Mouse (Mus musculus) left cerebral cortex, adult 2 months (tissue): ENCODE results near the gene Stk25. TPM values are rescaled to one million over a fixed set of nuclear protein-coding genes. Genes with fewer than 3 reads are reported as not detected.
A peak's percentile ranks its signal among the peaks of the same experiment; 100 is the strongest.

Experiments used
- DNase-seq, 2 experiments: peaks; one replicate each; pipeline ENCODE4 v3.0.0; 2021 to 2022; ENCODE audit warnings: low spot score in 2 of 2, mixed read lengths in 1 of 2; ENCODE audit errors: extremely low spot score in 1 of 2
- H3K27ac ChIP-seq: fragments of 200-600 bp; 2 replicates; pipeline ENCODE4 v1.8.1; 2022
- H3K4me3 ChIP-seq: fragments of 200-600 bp; 2 replicates; pipeline ENCODE4 v1.8.1; 2022
- CTCF ChIP-seq: fragments of 200-600 bp; IDR thresholded peaks from 2 replicates; pipeline ENCODE4 v1.8.1; 2022; ENCODE audit warnings: antibody characterized with exemption, mild to moderate bottlenecking, moderate library complexity
- intact Hi-C: fragments of 180-260 bp; cut with DNase I; formaldehyde crosslinking; loops from one replicate; pipeline ENCODE4 v1.15.1; 2025
- total RNA-seq, 2 experiments: library from RNA; stranded (reverse); gene quantifications; 2 replicates each; pipeline ENCODE4 v1.2.3; 2021

Stk25 gene
- total RNA-seq, 2 experiments from 2014 or later: 360 to 388 TPM

DNA sequence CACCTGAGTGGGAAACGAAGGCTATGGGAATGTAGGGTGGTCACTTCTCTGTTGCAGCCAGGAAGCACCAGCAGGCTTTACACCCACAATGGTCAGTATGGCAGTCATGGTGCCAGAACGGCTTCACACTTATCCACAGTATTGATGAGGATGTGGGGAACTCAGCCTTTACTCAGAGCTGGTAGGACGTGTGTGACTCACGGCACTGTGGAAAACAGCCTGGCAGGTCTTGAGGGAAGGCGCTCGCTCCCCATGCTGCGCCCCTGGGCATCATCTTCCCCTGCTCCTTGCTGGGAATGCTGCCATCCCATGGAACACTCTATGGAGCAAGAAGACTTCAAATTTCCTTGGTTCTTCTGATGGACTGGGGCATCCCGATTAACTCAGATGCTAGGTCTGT is 32.6 kb upstream of the Stk25 start:
- no peak for DNase-seq
- no peak overlapping the region for H3K4me3 ChIP-seq
- intact Hi-C loops: no loop called here
- no peak for TF ChIP-seq CTCF
- H3K27ac ChIP-seq: peak overlapping the region; percentile 50; the same call in 1 of the 2 replicates

DNA sequence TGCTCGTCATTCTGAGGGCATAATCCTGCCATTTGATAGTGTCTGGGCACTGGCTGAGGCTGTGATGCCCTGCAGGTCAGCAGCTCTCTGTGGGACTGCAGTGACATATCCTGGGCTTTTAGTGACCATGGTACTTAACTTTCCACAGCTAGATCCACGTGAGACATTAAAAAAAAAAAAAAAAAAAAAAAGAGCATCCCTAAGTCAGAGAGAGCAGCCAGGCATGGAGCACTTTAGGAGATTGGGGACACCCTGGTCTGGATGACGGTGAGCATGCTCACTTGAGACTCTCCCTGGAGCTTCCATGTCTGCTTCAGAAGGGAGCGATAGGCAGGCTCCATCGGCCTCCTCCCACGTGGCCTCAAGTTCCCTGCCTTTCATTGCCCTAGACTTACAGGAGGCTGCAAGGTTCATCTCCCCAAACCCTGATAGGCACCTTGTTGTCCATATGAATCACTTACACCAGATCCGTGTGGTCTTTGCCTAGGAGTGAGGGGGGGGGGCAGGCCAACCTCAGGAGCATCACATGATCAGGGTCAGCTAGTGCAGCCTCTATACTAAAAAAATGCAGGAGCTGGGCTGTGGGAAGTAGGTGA is 31.5 kb upstream of the Stk25 start:
- DNase-seq: no peak
- Histone ChIP-seq H3K27ac (no peak overlapping the region), H3K4me3 (no peak overlapping the region)
- intact Hi-C loops: no loop called here
- TF ChIP-seq CTCF: no peak

GRCm38 (mm10) chr1:93688154-93688553 is 29.7 kb upstream of the Stk25 start:
- no peak for DNase-seq
- no peak overlapping the region for H3K27ac ChIP-seq
- no peak; the same call in 1 of the 2 replicates for TF ChIP-seq CTCF
- intact Hi-C loops: no loop called here
- H3K4me3 ChIP-seq: no peak overlapping the region

DNA sequence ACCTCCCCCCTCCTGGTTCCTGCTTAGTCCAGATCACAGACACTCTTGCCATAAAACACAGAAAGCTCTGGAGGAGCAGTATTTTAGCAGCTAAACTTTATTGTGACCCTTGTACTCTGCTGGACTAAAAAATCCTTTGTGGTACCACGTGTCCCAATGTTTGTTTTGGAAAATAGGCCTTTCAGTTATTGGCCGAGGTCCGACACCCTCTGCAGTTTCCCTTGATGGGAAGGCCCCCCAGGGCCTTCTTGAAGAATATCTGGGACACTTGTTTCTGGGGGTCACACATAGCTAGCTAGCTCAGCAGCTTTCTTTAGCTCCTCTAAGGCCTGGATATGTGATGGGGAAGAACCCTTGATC is 28.5 kb upstream of the Stk25 start:
- no peak for TF ChIP-seq CTCF
- no peak for DNase-seq
- intact Hi-C loops: no loop called here
- peak overlapping the region; percentile 50 for H3K4me3 ChIP-seq
- peak overlapping the region; percentile 74 for H3K27ac ChIP-seq

DNA sequence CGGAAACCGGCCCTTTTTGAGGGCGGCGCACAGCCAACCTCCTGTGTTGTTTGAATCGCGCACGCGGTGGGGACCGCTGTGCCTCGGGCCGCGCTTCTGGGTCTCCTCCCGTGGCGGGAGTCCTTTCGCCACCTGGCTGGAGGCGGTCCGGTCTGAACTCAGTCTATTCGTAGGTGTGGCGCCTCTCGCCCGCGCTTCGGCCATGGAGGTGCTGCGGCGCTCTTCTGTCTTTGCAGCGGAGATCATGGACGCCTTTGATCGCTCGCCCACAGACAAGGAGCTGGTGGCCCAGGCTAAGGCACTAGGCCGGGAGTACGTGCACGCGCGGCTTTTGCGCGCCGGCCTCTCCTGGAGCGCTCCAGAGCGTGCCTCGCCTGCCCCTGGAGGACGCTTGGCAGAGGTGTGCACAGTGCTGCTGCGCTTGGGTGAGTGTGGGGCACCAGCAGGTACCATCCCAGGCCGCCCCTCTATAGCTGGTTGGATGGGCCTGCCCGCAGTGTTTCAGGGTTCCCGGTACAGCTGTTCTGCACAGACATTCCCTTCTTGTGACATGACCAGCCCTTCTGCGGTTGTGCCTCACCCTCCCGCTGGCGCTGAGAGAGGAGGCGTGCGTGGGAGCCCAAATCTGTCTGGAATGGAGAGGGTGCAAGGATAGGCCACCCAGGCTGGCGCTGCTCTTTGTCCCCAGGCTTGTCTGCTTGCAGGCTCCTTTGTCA is 27.9 kb upstream of the Stk25 start:
- TF ChIP-seq CTCF: peak; percentile 40
- Histone ChIP-seq H3K27ac (peak overlapping the region; percentile 74), H3K4me3 (peak overlapping the region; percentile 50)
- DNase-seq: peak; percentile 53 to 57
- intact Hi-C loops: no loop called here

DNA sequence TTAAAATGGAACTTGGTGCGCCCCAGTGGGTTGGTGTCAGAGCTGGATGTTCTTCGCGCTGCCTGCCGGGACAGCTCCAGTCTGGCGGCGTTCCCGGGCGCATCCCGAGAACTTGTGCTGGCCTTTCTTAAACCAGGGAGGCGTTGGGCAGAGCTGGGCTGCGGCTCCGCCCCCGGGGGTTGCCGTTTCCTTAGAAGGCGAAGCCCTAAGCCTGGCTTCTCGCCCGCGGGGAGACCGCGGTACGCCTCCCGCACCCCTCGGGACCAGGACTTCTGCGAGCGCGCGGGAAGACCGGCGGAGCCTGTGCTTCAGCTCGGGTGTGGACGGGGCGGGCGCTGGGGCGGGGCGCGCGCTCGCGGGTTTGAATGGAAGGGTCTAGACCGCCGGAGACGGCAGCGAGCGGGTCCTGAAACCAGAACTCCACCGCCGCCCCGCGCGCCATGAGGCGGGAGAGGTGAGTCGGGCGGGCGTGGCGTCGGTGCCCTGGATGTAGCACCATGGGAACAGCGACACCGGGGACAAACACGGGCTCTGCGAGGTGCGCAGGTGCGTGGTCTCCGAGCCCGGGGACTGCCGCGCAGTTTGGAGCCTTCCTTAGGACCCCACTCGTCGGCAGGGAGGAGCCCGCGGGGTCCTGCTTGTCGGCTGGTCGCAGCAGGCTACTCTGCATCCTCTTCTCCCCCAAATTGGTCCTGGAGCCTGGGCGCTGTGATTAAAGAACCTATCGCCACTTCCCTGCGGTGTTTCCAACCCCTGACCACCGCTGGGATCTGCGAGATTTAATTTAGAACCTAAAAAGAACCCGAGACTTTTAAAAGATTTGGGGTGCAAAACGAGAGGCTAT is 27.2 kb upstream of the Stk25 start, which contains the start of gene Bok:
TSS of gene Bok (plus strand) at position 260 of the 844 bp plus-strand sequence.
- no peak for TF ChIP-seq CTCF
- peak; percentile 48 to 53 for DNase-seq
- intact Hi-C loops: loop anchor here (1.0 kb wide), 1 partner anchor 50 kb away; no protein-coding TSS in a partner anchor
- peak within 1 kb of the TSS; percentile 74 for H3K27ac ChIP-seq
- peak within 1 kb of the TSS; percentile 50 for H3K4me3 ChIP-seq

DNA sequence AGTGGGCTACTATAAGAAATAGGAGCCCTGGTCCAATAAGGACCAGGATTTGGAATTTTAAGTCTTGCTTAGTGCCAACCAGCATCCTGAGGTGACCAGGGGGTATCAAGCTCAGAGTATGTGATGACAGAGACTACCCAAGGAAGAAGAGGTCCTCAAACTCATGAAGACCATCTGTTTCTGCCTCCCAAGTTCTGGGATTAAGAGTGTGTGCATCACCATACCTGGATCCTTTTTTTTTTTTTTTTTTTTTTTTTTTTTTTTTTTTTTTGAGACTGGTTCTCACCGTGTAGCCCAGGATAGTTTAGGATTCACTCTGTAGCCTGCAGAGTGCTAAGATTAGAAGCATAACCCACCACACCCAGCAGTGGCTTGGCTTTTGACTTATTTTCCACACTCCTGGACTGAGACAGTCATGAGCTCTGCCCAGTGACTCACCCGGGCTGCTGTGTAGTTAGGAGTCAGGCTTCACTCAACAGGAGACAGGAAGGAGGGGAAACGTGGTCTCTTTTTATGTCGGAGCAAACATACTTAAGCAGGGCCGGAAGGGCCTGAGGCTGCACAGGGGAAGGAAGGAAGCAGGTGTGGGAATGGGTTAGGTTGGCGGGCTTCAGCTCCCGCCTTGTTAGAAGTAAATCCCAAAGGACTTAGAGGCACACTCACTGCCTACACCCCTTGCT is 21.6 kb upstream of the Stk25 start:
- no peak for DNase-seq
- H3K4me3 ChIP-seq: no peak overlapping the region
- TF ChIP-seq CTCF: no peak
- intact Hi-C loops: no loop called here
- H3K27ac ChIP-seq: no peak overlapping the region

DNA sequence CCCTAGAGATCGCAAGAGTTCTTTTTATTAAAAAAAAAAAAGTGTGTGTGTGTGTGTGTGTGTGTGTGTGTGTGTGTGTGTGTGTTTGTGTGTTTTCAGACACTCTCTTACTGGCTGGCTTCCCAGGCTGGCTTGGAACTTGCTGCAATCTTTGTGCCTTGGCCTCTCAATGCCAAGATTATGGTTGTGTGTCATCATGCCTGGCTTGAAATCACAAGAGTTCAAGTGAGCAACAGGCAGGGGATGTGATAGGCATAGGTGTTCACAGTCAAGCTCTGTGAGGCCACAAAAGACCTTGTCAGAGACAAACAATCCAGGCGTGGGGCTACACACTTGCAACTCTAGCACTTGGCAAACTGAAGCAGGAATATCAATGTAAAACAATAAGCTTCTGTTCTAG is 19.9 kb upstream of the Stk25 start:
- DNase-seq: no peak
- TF ChIP-seq CTCF: no peak
- intact Hi-C loops: no loop called here

GRCm38 (mm10) chr1:93672682-93673081 is 14.2 kb upstream of the Stk25 start:
- TF ChIP-seq CTCF: no peak
- intact Hi-C loops: no loop called here
- Histone ChIP-seq H3K27ac (no peak overlapping the region), H3K4me3 (no peak overlapping the region)
- no peak for DNase-seq

More for the DNA sequence above, 19.9 kb upstream of the Stk25 start:
- H3K27ac ChIP-seq: no peak overlapping the region
- no peak overlapping the region for H3K4me3 ChIP-seq

DNA sequence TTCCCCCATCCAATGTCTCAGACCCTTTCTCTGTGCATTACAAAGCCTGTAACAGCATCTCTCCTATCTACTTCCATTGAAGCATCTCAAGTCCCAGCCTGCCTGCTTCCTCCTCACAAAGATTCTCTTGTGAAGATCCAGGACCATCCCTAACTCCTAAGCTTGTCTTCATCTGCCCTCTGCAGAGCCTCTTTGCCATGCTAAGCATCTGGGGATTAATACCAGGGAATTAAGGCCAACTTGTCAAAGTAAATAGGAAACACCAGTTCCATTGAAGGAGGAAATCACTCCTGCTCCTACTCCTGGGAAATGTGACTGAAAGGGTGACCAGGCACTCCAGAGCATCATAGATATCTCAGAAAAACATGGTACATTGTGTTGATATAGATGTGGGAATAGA is 11.5 kb upstream of the Stk25 start:
- intact Hi-C loops: loop anchor here (2.0 kb wide), 1 partner anchor 57 kb away; no protein-coding TSS in a partner anchor
- Histone ChIP-seq H3K4me3 (no peak overlapping the region), H3K27ac (no peak overlapping the region)
- no peak for DNase-seq
- no peak for TF ChIP-seq CTCF

GRCm38 (mm10) chr1:93668791-93669548 is 10.5 kb upstream of the Stk25 start:
- intact Hi-C loops: loop anchor here (2.0 kb wide), 1 partner anchor 58 kb away; no protein-coding TSS in a partner anchor
- H3K4me3 ChIP-seq: peak overlapping the region; percentile 31
- peak; percentile 36 to 50 for DNase-seq
- H3K27ac ChIP-seq: no peak overlapping the region
- peak; percentile 64 for TF ChIP-seq CTCF
